In genomic region chr11:61062548-61063461, GRCm38 (mm10) we compare ENCODE assay signal across 11 mouse cellular contexts. TPM values are rescaled to one million over a fixed set of nuclear protein-coding genes. Genes with fewer than 3 reads are reported as not detected.
DNase-seq lines count a peak whose midpoint lies in the region; ATAC-seq and TF ChIP-seq lines count a peak whose summit lies in the region.
"Had no signal": no experiment of that assay in that cellular context is flagged by ENCODE, and none has a peak within 500 bp of the region (broad histone marks: within the 10 kb centered on the region; RNA-seq: fewer than 3 reads in every experiment).

No protein-coding gene starts in this region.

- H3ac ChIP-seq in myocyte (ENCODE audit: control insufficient read depth, insufficient read length) = no peak overlapping the region

- no peaks in the 10 kb centered on the region for H3K9me3 ChIP-seq in midbrain, embryonic 11.5 days (ENCODE audit: control insufficient read depth, low read length)
- H3K9me3 ChIP-seq in midbrain, embryonic 13.5 days = no peaks in the 10 kb centered on the region
- H3K9me3 ChIP-seq in CH12.LX (replicated peaks; ENCODE audit: low read length) = no peaks in the 10 kb centered on the region
- H3K9me3 ChIP-seq: limb, embryonic 13.5 days had no signal

- dilution Hi-C loops in CH12.LX (cut with MboI; ENCODE audit: extremely low pct_ligation_motif_present, extremely low pct_unique_long_range_greater_than_20kb, low sequenced_read_pairs) = no loop called here

- no peak for TF ChIP-seq CTCF in gastrocnemius, adult 2 months (IDR thresholded peaks at IDR 0.05)
- peak in 1 of 2 experiments; percentile 54; a peak in 2 of 4 replicates for TF ChIP-seq CTCF in CH12.LX (conservative IDR thresholded peaks at IDR 0.05 in 1 of 2, IDR thresholded peaks at IDR 0.05 in 1 of 2; ENCODE audit: low read depth in 2 of 2, low read length in 2 of 2)

- 85% methylated on average over 18 of the region's 18 CpGs for WGBS in midbrain, embryonic 11.5 days
- 87% methylated on average over 18 of the region's 18 CpGs for WGBS in midbrain, embryonic 13.5 days

- no peaks in the 10 kb centered on the region for H3K36me3 ChIP-seq in midbrain, embryonic 11.5 days (ENCODE audit: control insufficient read depth, insufficient read depth, low read length)
- no peaks in the 10 kb centered on the region for H3K36me3 ChIP-seq in midbrain, embryonic 13.5 days
- no peaks in the 10 kb centered on the region for H3K36me3 ChIP-seq in CH12.LX (replicated peaks in 1 of 2; ENCODE audit: control insufficient read depth in 1 of 2, insufficient read depth in 1 of 2, low read length in 1 of 2)
- H3K36me3 ChIP-seq in myocyte (ENCODE audit: control insufficient read depth, insufficient read depth) = no peaks in the 10 kb centered on the region
- H3K36me3 ChIP-seq: limb, embryonic 13.5 days had no signal

- H3K4me3 ChIP-seq in gastrocnemius, adult 2 months = no peak overlapping the region
- no peak overlapping the region for H3K4me3 ChIP-seq in midbrain, embryonic 11.5 days (ENCODE audit: low read depth, low read length)
- H3K4me3 ChIP-seq in midbrain, embryonic 13.5 days (replicated peaks) = no peak overlapping the region
- H3K4me3 ChIP-seq in CH12.LX (replicated peaks in 1 of 3; ENCODE audit: low read depth in 2 of 3, low read length in 2 of 3, poor library complexity in 1 of 3) = no peak overlapping the region
- peak overlapping the region; percentile 4 for H3K4me3 ChIP-seq in myocyte
- H3K4me3 ChIP-seq: limb, embryonic 13.5 days had no signal

- intact Hi-C loops in gastrocnemius, adult 2 months (cut with DNase I) = no loop called here
- intact Hi-C loops in gastrocnemius, postnatal 14 days (cut with DNase I; ENCODE audit: low total_unique reads) = no loop called here

- TF ChIP-seq POLR2A in CH12.LX (IDR thresholded peaks at IDR 0.05; ENCODE audit: low read depth, low read length) = no peak
- TF ChIP-seq POLR2A in myocyte (IDR thresholded peaks at IDR 0.05; ENCODE audit: insufficient read length, low read depth) = peak; percentile 8

- in situ Hi-C loops in CH12.LX (cut with MboI; ENCODE audit: low pct_ligation_motif_present, low pct_unique_long_range_greater_than_20kb, low sequenced_read_pairs) = no loop called here

- peak; percentile 59 for TF ChIP-seq RAD21 in CH12.LX (IDR thresholded peaks at IDR 0.05; ENCODE audit: low read depth, low read length)

- TF ChIP-seq EP300 in CH12.LX (IDR thresholded peaks at IDR 0.05; ENCODE audit: low read length) = no peak

- no peaks in the 10 kb centered on the region for H3K4me1 ChIP-seq in midbrain, embryonic 11.5 days (ENCODE audit: control insufficient read depth, insufficient read depth, low read length)
- H3K4me1 ChIP-seq in midbrain, embryonic 13.5 days (replicated peaks) = no peaks in the 10 kb centered on the region
- H3K4me1 ChIP-seq in CH12.LX (ENCODE audit: control insufficient read depth in 1 of 2, insufficient read depth in 2 of 2) = peaks cover 4 to 31% of the 10 kb centered on the region in 2 experiments; a peak in 2 of 4 replicates
- H3K4me1 ChIP-seq: limb, embryonic 13.5 days had no signal

- no peak for DNase-seq in gastrocnemius, adult 2 months
- no peak for DNase-seq in gastrocnemius, postnatal 14 days
- DNase-seq in midbrain, embryonic 11.5 days (ENCODE audit: low spot score, missing footprints) = peak; percentile 17
- DNase-seq in CH12.LX (ENCODE audit: extremely low read depth) = peak; percentile 16
- DNase-seq in spleen, postnatal 14 days (ENCODE audit: low spot score in 2 of 2) = no peak
- DNase-seq: heart, adult 11 months; kidney, postnatal 10 days had no signal

- no peak for ATAC-seq in midbrain, embryonic 11.5 days (ENCODE audit: low FRiP score)
- no peak for ATAC-seq in midbrain, embryonic 13.5 days

- no peaks in the 10 kb centered on the region for H3K27me3 ChIP-seq in midbrain, embryonic 11.5 days (ENCODE audit: control insufficient read depth, insufficient read depth, low read length)
- H3K27me3 ChIP-seq in midbrain, embryonic 13.5 days = no peaks in the 10 kb centered on the region
- H3K27me3 ChIP-seq in CH12.LX (replicated peaks) (peaks cover 2% of the 10 kb centered on the region), myocyte (ENCODE audit: control insufficient read depth, insufficient read depth, insufficient read length) (no peaks in the 10 kb centered on the region)
- H3K27me3 ChIP-seq: limb, embryonic 13.5 days had no signal

- no peak overlapping the region for H3K4me2 ChIP-seq in midbrain, embryonic 11.5 days
- H3K4me2 ChIP-seq in midbrain, embryonic 13.5 days (replicated peaks) = no peak overlapping the region
- H3K4me2 ChIP-seq in CH12.LX (ENCODE audit: insufficient read depth, low read depth, poor library complexity, severe bottlenecking) (no peak overlapping the region), myocyte (ENCODE audit: low read depth) (peak overlapping the region; percentile 87)
- H3K4me2 ChIP-seq: limb, embryonic 13.5 days had no signal

- no peaks in the 10 kb centered on the region for H3K79me2 ChIP-seq in CH12.LX (replicated peaks; ENCODE audit: control insufficient read depth, extremely low read depth, insufficient read depth, poor library complexity, severe bottlenecking)
- no peaks in the 10 kb centered on the region for H3K79me2 ChIP-seq in myocyte (ENCODE audit: control insufficient read depth, insufficient read depth)

- H3K27ac ChIP-seq in gastrocnemius, adult 2 months = peak overlapping the region; percentile 88
- H3K27ac ChIP-seq in midbrain, embryonic 11.5 days (ENCODE audit: low read depth, low read length) = no peak overlapping the region
- H3K27ac ChIP-seq in midbrain, embryonic 13.5 days = no peak overlapping the region
- H3K27ac ChIP-seq in CH12.LX (ENCODE audit: insufficient read depth, low read depth) = no peak overlapping the region
- H3K27ac ChIP-seq: limb, embryonic 13.5 days had no signal

- no peak overlapping the region for H3K9ac ChIP-seq in midbrain, embryonic 11.5 days (ENCODE audit: low read length)
- no peak overlapping the region for H3K9ac ChIP-seq in midbrain, embryonic 13.5 days (replicated peaks)
- no peak overlapping the region for H3K9ac ChIP-seq in CH12.LX (ENCODE audit: insufficient read depth, low read depth)
- H3K9ac ChIP-seq: limb, embryonic 13.5 days had no signal

TF ChIP-seq in CH12.LX, 34 proteins besides CTCF, POLR2A, EP300 and RAD21:
- TF ChIP-seq USF1 (IDR thresholded peaks at IDR 0.05; ENCODE audit: low read depth, low read length) (no peak), TCF12 (IDR thresholded peaks at IDR 0.05; ENCODE audit: low read depth, low read length) (no peak), KAT2A (IDR thresholded peaks at IDR 0.05; ENCODE audit: insufficient replicate concordance, low read length) (no peak), MXI1 (IDR thresholded peaks at IDR 0.05; ENCODE audit: low read depth, low read length) (no peak), SMC3 (IDR thresholded peaks at IDR 0.05; ENCODE audit: low read depth, low read length) (peak; percentile 43), IRF4 (IDR thresholded peaks at IDR 0.05; ENCODE audit: low read depth, low read length) (no peak)

TF ChIP-seq in myocyte, 11 proteins besides CTCF, POLR2A, EP300 and RAD21:
- TF ChIP-seq TCF12 (IDR thresholded peaks at IDR 0.05; ENCODE audit: insufficient read depth, poor library complexity, severe bottlenecking) = peak; percentile 66
- TF ChIP-seq CEBPB (IDR thresholded peaks at IDR 0.05; ENCODE audit: insufficient read depth, poor library complexity, severe bottlenecking) = no peak
- TF ChIP-seq MAX (IDR thresholded peaks at IDR 0.05; ENCODE audit: low read depth) = no peak
- TF ChIP-seq POLR2AphosphoS2 (IDR thresholded peaks at IDR 0.05; ENCODE audit: insufficient read length, low read depth) = no peak
- no peak for TF ChIP-seq USF1 (IDR thresholded peaks at IDR 0.05; ENCODE audit: low read depth)
- TF ChIP-seq SRF (IDR thresholded peaks at IDR 0.05; ENCODE audit: control insufficient read depth, insufficient read length, low read depth) = no peak
- peak; percentile 71 for TF ChIP-seq TCF3 (IDR thresholded peaks at IDR 0.05; ENCODE audit: insufficient read length, low read depth)
- TF ChIP-seq REST (IDR thresholded peaks at IDR 0.05; ENCODE audit: insufficient read depth, insufficient read length) = no peak
- TF ChIP-seq MYOD1 (IDR thresholded peaks at IDR 0.05; ENCODE audit: control insufficient read depth in 1 of 3, insufficient read length in 2 of 3, low read depth in 2 of 3) = peak; percentile 29 to 95 (median 93)
- no peak for TF ChIP-seq E2F4 (IDR thresholded peaks at IDR 0.05; ENCODE audit: insufficient read depth)
- peak; percentile 44 to 95 (median 83) for TF ChIP-seq MYOG (IDR thresholded peaks at IDR 0.05; ENCODE audit: control insufficient read depth in 1 of 3, insufficient read depth in 1 of 3, insufficient read length in 2 of 3, low read depth in 2 of 3)

RNA-seq across cellular contexts. Expression of gene Kcnj12, which starts 40.4 kb away (rescaled TPM):
- 10 to 100 TPM; 50.4 to 65.8 TPM for total RNA-seq in gastrocnemius, adult 2 months (2021)
- 10 to 100 TPM; 37.4 to 59.8 TPM for total RNA-seq in gastrocnemius, postnatal 14 days (2021)
- polyA plus RNA-seq in midbrain, embryonic 11.5 days (2014; fragmentation: Nextera tagmentation; extraction: Ambion mirVana) = 0.16 and 0.33 TPM in 2 replicates
- polyA plus RNA-seq in midbrain, embryonic 13.5 days (2015; fragmentation: Nextera tagmentation; extraction: Ambion mirVana) = 0.64 and 1.4 TPM in 2 replicates
- not detected in 2 replicates for total RNA-seq in CH12.LX (2012; rRNA removed)
- total RNA-seq in CH12.LX (2014; rRNA removed) = not detected in 2 replicates
- not detected in 2 replicates for polyA plus RNA-seq in CH12.LX (2012; ENCODE audit: insufficient read length, low read depth)
- polyA plus RNA-seq in myocyte (2012; fragmentation: generic; extraction: Trizol) = 12.5 TPM
- total RNA-seq: neutrophil, adult 5-6 weeks had no signal

Comparison
In these comparisons a context has a peak if more than half of its experiments do, and no peak if none do; other contexts are left out.
1. DNase-seq: peak in midbrain, embryonic 11.5 days (single experiment) and CH12.LX (single experiment); none in gastrocnemius, adult 2 months (single experiment), gastrocnemius, postnatal 14 days (single experiment) and spleen, postnatal 14 days (0 of 2).